Mouse (Mus musculus) kidney, adult 9 months (tissue): ENCODE data around the gene A930017K11Rik.

Source experiments
- DNase-seq: peaks from one replicate; pipeline ENCODE4 v3.0.0; 2022

A930017K11Rik gene

GRCm38 (mm10) chr17:25922120-25922519, 30.2 kb downstream of the A930017K11Rik start:
- DNase-seq = peak; percentile 36

DNA sequence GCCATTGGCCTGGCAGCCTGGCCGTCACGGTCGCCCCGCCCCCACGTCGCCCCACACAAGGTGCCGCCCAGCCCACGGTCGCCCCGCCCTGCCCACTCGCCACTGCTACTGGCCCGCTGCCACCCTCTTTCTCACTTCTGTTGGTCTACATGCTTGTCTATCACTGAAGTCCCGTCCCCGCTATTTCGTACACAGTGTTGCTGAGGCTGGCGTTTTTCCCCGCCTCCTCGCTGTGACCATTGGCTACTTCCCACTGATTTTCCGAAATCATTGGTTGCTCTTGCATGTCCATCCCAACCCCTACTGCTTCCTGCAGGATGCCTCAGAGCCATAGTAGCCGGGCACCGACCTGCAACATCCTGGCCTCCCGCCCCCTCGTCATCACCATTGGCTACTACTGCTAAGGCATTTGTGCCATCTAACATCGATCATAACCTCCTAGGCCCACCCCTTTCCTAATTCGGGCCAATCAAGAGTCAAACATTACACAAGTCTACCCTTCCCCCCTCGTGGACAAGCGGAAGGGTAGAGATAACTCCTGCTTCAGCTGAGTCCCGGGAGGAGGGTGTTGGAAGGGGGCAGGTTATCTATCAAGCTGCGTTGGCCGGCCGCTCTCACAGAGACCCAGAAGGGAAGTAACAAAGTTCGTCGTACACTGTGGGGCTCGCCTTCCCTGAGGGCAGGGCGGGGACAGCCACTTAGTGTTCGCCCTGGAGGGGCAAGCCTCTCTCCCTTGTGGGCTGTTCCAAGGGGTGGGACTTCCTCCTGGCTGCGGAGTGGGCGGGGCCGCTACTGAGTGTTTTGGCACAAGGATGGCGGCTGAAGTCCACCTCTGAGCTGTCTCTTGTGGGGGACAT, 32.4 kb downstream of the A930017K11Rik start:
- peak; percentile 100 for DNase-seq

- DNase-seq = no peak
These were observed 33.1 kb downstream of the A930017K11Rik start, which contains the start of gene Rab40c for GRCm38 (mm10) chr17:25919144-25919785. Gene Rab40c (minus strand): TSS chr17:25919727.

- DNase-seq = no peak
These were observed 34.2 kb downstream of the A930017K11Rik start for GRCm38 (mm10) chr17:25918037-25918750.

DNA sequence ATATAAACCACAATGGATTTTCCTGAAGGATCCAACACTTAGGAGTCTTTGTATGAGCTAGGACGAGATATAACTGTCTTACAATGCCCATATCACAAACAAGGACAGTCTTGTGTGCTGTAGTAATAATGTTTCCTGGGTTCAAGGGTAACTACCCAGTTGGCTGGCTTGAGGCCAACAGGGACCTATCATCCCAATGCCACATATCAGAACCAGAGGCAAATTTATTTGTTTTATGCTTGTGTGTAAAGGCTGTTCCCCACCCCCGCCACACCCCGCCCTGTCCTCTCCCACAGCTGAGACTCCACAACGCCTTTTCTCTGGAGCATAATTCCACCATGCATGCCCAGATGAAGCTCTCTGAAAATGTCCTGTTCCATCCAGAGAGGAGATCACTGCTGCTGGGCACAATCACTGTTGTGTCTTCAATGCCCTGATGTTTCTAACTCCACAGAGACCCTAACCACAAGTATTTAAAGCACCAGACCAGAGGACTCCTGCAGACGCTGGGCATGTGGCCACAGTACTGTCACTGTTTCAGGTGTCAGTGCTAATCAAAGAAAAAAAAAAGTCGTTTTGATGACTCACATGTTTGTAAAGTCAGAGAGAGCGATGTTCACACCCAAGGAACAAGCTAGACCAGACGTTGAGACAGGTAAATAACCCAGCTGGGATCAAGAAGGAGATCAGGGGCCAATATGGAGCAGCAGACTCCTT, 35.3 kb downstream of the A930017K11Rik start:
- no peak for DNase-seq

DNA sequence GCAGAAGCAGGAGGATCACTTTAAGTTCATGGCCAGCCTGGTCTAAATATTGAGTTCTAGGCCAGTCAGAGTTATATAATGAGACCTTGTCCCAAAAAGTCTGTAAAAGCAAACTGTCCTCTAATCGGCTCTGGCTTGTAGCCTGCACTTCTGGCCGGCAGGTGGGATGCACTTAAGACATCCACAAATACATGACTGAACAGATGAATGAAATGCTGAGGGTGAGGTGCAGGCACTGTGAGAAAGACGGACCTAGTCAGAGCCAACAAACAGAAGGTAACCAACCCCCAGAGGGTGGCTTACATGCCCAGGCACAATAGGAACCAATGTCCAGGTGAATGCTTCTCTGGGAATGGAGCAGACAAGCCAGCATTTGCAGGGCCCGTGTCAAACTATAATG, 38.1 kb downstream of the A930017K11Rik start:
- DNase-seq = no peak

DNA sequence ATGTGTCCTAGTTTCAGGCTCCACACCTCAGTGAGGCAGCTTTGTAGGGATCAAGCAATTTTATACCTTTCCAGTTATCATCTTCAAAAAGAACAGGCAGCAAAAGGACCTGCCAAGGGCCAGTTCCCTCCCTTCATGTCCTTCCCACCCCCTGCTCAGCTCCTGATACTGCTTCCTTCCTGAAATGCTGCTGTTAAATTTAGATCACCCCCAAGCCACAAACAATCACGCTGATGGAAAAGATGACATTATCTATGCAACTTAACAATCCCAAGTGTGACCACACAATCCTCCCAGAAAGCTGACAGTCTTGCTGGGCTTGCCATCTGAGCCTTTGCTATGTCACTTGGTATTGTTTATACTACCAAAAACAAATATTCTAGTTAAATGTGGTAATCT, 38.5 kb downstream of the A930017K11Rik start:
- DNase-seq = no peak

- DNase-seq = peak; percentile 47
These were observed 39.0 kb downstream of the A930017K11Rik start for GRCm38 (mm10) chr17:25913186-25913876.

DNA sequence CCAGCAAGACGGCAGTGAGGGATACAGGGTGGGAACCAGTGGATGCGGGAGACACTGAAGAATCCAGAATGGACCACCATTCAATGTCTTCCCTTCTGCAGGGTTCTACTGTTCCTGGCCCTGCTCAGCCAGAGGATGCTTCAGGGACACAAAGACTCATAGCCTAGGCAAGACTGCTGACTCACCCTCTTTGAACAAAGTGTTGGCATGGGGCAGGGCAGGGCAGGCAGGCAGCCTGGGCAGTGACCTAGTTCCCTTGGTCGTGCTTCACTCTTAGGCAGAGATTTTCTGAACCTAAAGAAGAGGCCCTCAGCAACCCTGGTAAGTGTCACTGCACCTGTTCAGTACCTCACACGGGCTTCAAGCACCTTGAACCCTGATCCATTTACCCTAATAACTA, 40.5 kb downstream of the A930017K11Rik start:
- DNase-seq = peak; percentile 37

GRCm38 (mm10) chr17:25907640-25908039, 44.7 kb downstream of the A930017K11Rik start:
- DNase-seq = no peak

DNA sequence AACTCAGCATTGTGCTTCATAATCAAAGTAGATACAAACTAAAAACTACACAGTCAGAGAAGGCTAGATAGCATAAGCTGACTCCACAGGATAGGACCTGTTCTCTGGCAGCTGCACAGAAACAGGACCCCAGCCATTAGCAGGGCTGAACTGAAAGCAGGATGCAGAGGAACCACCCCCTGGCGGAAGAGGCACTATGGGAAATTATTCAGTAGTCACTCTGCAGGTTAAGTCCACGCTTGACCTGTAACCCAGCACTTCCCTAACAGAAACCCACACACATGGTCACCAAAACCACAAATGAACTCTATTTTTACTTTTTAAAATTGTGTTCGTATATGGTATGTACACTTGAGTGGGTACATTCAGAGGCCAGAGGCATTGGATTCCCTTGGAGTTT, 49.3 kb downstream of the A930017K11Rik start:
- DNase-seq = no peak

DNA sequence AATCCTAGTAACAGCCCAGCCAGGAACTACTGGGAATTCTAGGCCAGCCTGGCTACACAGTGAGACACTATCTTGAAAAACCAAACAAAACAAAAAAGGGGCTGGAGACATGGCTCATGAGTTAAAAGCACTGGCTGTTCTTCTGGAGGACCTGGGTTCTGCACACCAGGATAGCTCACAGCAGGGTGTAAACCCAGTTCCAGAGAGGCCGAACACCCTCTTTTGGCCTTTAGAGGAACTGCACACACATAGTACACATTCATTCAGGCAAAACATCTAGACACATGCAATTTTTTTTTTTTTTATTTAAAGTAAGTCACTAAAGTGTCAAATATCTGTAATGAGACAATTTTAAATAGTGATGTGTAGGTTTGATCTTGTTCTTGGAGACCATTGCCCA, 52.2 kb downstream of the A930017K11Rik start:
- no peak for DNase-seq
